Mouse (Mus musculus) embryonic facial prominence, embryonic 15.5 days (tissue): ENCODE data around the gene Serpinb6c. TPM values are rescaled to one million over a fixed set of nuclear protein-coding genes. Genes with fewer than 3 reads are reported as not detected.
"Not testable (repeated sequence)": the region's sequence is repeated elsewhere in the genome, so short reads cannot be mapped to it uniquely, and the experiment has no call there.

Source experiments
- ATAC-seq: fragments of 200-750 bp; cut with Nextera tagmentation; 2 replicates; pipeline ENCODE4 v1.8.0; 2017; ENCODE audit warnings: low read depth, moderate TSS enrichment; ENCODE audit not compliant: insufficient number of reproducible peaks, low FRiP score, low TSS enrichment
- H3K27ac ChIP-seq: fragments of 300-500 bp; sonication (generic); replicated peaks from 2 replicates; pipeline ENCODE4 v1.5.1; 2015; ENCODE audit warnings: mild to moderate bottlenecking, inconsistent platforms
- H3K27me3 ChIP-seq: fragments of 300-500 bp; sonication (generic); 2 replicates; pipeline ENCODE4 v1.6.1; 2015; ENCODE audit warnings: inconsistent platforms
- H3K36me3 ChIP-seq: fragments of 300-500 bp; sonication (generic); 2 replicates; pipeline ENCODE4 v1.6.1; 2015; ENCODE audit warnings: mild to moderate bottlenecking, inconsistent platforms
- H3K4me1 ChIP-seq: fragments of 300-500 bp; sonication (generic); 2 replicates; pipeline ENCODE4 v1.6.1; 2015; ENCODE audit warnings: inconsistent platforms
- H3K4me2 ChIP-seq: fragments of 300-500 bp; sonication (generic); replicated peaks from 2 replicates; pipeline ENCODE4 v1.6.1; 2015; ENCODE audit warnings: mild to moderate bottlenecking, inconsistent platforms
- H3K4me3 ChIP-seq: fragments of 300-500 bp; sonication (generic); replicated peaks from 2 replicates; pipeline ENCODE4 v1.5.1; 2015; ENCODE audit warnings: mild to moderate bottlenecking, inconsistent platforms
- H3K9ac ChIP-seq: fragments of 300-500 bp; sonication (generic); 2 replicates; pipeline ENCODE4 v1.6.1; 2015; ENCODE audit warnings: inconsistent platforms
- H3K9me3 ChIP-seq: fragments of 300-500 bp; sonication (generic); replicated peaks from 2 replicates; pipeline ENCODE4 v1.6.1; 2016; ENCODE audit warnings: inconsistent platforms
- WGBS: fragments of 180-500 bp; shearing (Covaris S2); methylation state at CpG from one replicate; pipeline ENCODE4 v1.1.7; 2015; 5-methylcytosine and 5-hydroxymethylcytosine counted together
- polyA plus RNA-seq: library from polyadenylated mRNA; unstranded; fragments of >200 nt; fragmentation: Nextera tagmentation; extraction: Ambion mirVana; gene quantifications from 2 replicates; pipeline ENCODE4 v1.2.1, GENCODE M21; 2015

The Serpinb6c gene
- polyA plus RNA-seq, result 0.92 and 1.4 TPM in 2 replicates

DNA sequence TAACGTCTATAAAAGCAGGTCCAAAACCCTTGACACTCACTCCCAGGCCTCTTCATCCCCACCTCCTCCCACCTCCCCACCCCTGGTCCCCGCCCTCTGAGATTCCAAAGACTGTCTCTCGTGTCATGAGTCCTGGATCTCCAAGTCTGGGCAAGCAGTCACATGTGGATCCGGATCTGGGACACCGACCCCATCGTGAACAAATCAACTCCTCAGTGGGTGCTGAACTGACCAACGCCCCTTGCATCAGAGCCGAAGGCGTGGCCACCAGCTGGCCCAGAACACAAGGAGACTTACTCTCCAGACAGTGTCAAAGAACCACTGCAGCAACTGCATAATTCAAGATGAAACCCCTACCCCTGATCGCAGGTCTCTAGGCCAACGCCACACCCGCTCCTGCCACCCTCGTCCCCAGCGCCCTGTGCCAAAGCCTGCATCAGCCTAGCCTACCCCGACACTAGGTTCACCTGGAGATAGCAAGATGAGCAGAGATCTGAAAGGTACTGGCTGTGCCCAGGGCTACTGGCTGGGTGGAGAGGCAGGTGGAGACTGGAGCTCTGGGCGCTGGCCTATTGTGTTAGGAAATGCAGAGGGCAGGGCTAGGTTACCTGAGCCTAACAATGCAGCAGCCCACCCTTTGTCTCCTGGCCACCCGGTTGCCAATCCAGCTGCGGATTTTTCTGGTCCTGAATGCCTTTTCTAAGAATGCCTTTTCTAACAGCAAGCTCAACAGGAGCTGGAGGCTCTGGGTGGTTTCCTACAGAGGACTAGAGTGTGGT lies at the start of gene Serpinb6c:
Gene Serpinb6c, minus strand, starts transcription at position 533 of the 779 bp plus-strand sequence.
- H3K9ac ChIP-seq, result no peak within 1 kb of the TSS
- 69% methylated on average over 18 of the region's 18 CpGs for WGBS
- no peak within 1 kb of the TSS for H3K4me2 ChIP-seq
- H3K4me3 ChIP-seq, result no peak within 1 kb of the TSS
- H3K4me1 ChIP-seq, result no peaks in the 10 kb centered on the region
- no peaks in the 10 kb centered on the region for H3K27me3 ChIP-seq
- no peak within 1 kb of the TSS for H3K27ac ChIP-seq
- ATAC-seq, result no peak
- no peaks in the 10 kb centered on the region for H3K36me3 ChIP-seq
- H3K9me3 ChIP-seq, result no peaks in the 10 kb centered on the region

DNA sequence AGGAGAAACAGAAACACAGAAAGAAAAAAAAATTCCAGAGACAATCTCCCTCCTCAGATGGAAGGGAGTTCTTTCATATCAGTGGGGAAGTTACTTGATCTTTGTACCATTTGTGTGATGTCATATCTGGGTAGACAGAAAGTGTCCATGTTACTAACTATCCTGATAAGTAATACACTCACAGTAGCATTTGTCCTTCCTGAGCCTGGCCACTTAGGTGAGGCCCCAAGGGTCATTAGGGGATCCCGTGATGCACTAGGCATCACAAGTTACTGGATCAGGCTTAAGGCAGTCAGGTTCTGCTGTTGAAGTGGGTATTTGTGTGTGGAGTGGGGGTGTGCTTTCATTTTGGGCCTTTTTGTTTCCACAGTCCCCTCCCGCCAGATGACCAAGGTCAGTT lies 47.4 kb upstream of the Serpinb6c start:
- Histone ChIP-seq H3K4me2 (no peak overlapping the region), H3K9me3 (no peaks in the 10 kb centered on the region), H3K9ac (no peak overlapping the region), H3K27ac (no peak overlapping the region), H3K27me3 (no peaks in the 10 kb centered on the region), H3K4me1 (no peaks in the 10 kb centered on the region), H3K36me3 (no peaks in the 10 kb centered on the region), H3K4me3 (no peak overlapping the region)
- ATAC-seq, result no peak
- 71% methylated on average over 2 of the region's 2 CpGs for WGBS

DNA sequence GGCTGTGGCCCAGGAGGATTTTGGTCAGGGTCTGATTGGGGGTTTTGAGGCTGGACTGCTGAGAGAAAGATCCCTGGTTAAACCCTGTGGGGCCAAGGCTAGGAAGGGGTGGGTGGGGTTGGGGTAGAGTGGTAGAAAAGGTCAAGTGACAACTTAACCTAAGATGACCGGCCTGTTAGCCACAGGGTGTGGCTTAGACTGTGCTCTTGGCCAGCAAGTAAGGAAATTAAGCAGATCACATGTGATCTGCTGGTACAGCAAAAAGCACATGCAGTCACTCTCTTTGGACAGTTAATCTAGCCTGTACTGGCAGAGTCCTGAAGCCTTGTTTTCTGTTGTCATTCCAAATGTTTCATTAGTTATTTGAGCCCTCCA lies 46.6 kb upstream of the Serpinb6c start:
- H3K9me3 ChIP-seq, result no peaks in the 10 kb centered on the region
- no peak overlapping the region for H3K4me3 ChIP-seq
- WGBS, result 35% methylated on average over 1 of the region's 1 CpGs
- H3K9ac ChIP-seq, result no peak overlapping the region
- H3K4me2 ChIP-seq, result no peak overlapping the region
- no peaks in the 10 kb centered on the region for H3K36me3 ChIP-seq
- no peaks in the 10 kb centered on the region for H3K4me1 ChIP-seq
- ATAC-seq, result no peak
- no peaks in the 10 kb centered on the region for H3K27me3 ChIP-seq
- no peak overlapping the region for H3K27ac ChIP-seq

DNA sequence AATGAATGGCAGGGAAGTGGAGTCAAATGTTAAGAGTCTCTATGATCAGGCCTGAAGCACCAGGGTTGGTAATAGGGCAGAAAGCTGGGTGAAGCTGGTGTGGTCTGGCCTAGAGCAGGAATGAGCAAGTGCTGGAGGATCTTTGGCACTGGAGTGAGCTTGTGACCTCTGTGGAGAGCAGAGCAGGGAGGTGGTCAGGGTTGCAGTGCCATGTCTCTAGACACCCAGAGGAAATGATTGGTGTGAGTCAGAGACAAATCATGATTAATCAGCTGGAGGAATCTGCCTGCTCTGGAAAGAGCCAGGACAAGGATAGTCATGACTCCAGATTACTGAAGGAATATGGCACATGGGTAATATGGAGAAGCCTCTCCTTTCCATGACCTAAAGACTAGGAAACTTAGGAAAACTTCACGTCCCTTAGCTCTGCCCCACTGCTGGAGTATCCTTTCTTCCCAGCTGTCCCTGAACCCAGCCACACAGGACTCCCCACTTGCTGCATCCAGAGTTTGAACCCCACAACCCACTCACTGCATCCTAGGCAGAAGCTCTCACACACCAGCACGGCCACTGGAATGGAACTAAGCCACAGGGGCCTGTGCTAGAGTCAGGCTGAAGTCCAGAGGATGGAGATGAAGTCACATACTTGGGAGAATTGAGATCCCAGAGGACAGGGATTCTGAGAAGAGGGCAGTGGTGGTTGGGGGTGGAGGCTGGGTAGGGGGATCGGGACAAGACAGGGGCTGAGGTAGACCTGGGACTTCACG lies 46.0 kb upstream of the Serpinb6c start:
- no peaks in the 10 kb centered on the region for H3K4me1 ChIP-seq
- no peaks in the 10 kb centered on the region for H3K9me3 ChIP-seq
- H3K9ac ChIP-seq, result no peak overlapping the region
- ATAC-seq, result no peak
- no peaks in the 10 kb centered on the region for H3K36me3 ChIP-seq
- WGBS, result 86% methylated on average over 4 of the region's 4 CpGs
- no peaks in the 10 kb centered on the region for H3K27me3 ChIP-seq
- H3K4me2 ChIP-seq, result no peak overlapping the region
- H3K4me3 ChIP-seq, result no peak overlapping the region
- H3K27ac ChIP-seq, result no peak overlapping the region

DNA sequence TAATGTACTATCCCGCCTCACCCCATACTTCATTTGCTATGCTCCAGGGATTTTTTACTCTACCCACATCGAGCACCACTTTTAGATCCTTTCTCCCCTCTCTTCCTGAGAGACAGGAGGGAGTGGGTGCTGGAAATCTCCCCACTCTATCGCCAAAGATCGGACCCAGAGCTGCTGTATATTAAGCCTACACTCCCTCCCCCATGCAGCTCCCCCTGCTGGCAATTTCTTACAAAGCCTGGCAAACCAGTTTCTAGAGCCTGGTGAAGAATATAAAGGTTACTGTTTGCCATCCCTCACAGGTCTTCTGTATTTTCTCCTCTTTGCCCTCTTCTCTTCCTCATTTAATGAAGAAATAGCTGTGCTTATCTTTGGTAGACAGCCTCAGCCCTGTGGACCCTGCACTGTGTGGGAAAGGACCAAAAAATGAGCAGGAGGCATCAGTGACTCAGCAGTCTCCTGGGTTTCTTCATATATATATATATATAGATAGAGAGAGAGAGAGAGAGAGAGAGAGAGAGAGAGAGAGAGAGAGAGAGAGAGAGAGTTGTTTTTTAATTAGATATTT lies 36.8 kb upstream of the Serpinb6c start:
- no peak overlapping the region for H3K9ac ChIP-seq
- ATAC-seq, result no peak
- no peaks in the 10 kb centered on the region for H3K4me1 ChIP-seq

DNA sequence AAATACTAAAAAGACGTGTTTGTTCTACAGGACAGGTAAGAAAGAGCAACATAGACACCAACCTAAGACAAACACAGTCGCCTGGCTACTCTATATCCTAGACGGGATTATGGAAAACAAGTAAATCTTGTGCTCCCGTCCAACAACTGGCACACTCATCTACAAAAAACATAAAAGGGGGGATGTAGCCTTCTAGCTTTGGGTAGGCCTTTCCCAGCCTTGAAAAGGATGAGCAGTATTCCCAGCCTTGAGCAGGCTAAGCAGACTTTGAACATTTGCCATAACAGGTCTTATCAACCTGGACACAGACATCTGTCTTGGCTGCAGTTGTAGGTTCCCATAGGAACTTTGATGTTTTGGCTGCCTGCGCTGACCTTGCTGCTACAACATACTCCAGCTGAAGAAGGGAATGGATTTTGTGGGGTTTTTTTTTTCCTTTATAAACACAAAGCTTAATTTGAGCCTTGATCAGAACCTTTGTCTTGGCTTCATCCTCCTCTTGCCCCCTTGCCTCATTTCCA lies 35.8 kb upstream of the Serpinb6c start:
- Histone ChIP-seq H3K27ac (no peak overlapping the region), H3K4me2 (no peak overlapping the region), H3K4me3 (no peak overlapping the region), H3K9ac (no peak overlapping the region), H3K4me1 (0 out of 2 replicates have a peak, but pooled peaks cover 2% of the 10 kb centered on the region), H3K36me3 (no peaks in the 10 kb centered on the region), H3K27me3 (no peaks in the 10 kb centered on the region), H3K9me3 (no peaks in the 10 kb centered on the region)
- ATAC-seq, result no peak
- 91% methylated on average over 5 of the region's 5 CpGs for WGBS

More for the DNA sequence above, 36.8 kb upstream of the Serpinb6c start:
- no peaks in the 10 kb centered on the region for H3K9me3 ChIP-seq
- no peak overlapping the region for H3K4me3 ChIP-seq
- no peaks in the 10 kb centered on the region for H3K36me3 ChIP-seq
- H3K4me2 ChIP-seq, result no peak overlapping the region
- 44% methylated on average over 4 of the region's 4 CpGs for WGBS
- no peaks in the 10 kb centered on the region for H3K27me3 ChIP-seq
- H3K27ac ChIP-seq, result no peak overlapping the region

DNA sequence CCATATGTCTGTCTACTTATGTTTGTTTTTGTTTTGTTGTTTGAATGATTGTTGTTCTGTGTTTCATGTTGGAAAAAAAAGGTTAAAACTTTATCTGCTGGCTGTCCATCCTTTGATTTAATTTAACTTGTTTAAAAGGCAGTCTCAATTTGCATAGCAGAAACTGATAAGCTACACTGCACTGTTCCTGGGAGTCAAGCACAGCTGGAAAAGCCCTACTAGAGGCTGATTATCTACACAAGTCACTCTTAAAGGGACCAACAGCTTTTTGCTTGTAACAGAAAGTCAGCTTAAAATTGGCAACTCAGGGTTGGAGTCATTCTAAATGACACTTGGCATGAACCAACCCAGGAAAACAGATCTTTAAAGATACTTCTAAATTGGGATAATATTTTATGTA lies 32.1 kb upstream of the Serpinb6c start:
- H3K4me2 ChIP-seq, H3K36me3 ChIP-seq, H3K27ac ChIP-seq, H3K4me3 ChIP-seq, H3K27me3 ChIP-seq, ATAC-seq, H3K9ac ChIP-seq, H3K9me3 ChIP-seq: not testable (repeated sequence)
- H3K4me1 ChIP-seq, result peaks cover 19% of the 10 kb centered on the region

DNA sequence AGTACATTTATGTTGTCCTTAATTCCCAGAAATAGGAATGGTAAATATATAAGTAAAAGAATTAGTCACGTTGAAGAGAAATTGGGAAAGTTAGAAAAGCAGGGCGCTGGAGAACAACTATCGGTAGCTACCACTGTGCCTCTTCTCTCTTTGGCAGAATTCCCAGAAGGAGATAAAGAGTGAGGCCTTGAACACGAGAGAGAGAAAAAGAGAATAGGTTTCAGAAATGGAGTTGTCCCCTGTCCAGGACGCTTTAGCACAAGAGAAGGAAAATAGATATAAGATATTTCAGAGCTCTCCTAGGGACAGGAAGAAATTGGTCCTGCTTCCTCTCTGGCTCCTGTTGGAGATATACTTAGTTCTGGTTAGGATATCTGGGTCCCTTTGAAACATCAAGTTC lies 31.6 kb upstream of the Serpinb6c start:
- Histone ChIP-seq H3K27ac (no peak overlapping the region), H3K36me3 (no peaks in the 10 kb centered on the region), H3K4me2 (no peak overlapping the region), H3K4me3 (no peak overlapping the region), H3K4me1 (peaks cover 19% of the 10 kb centered on the region), H3K27me3 (no peaks in the 10 kb centered on the region), H3K9me3 (no peaks in the 10 kb centered on the region), H3K9ac (no peak overlapping the region)
- 69% methylated on average over 5 of the region's 5 CpGs for WGBS
- ATAC-seq, result no peak

DNA sequence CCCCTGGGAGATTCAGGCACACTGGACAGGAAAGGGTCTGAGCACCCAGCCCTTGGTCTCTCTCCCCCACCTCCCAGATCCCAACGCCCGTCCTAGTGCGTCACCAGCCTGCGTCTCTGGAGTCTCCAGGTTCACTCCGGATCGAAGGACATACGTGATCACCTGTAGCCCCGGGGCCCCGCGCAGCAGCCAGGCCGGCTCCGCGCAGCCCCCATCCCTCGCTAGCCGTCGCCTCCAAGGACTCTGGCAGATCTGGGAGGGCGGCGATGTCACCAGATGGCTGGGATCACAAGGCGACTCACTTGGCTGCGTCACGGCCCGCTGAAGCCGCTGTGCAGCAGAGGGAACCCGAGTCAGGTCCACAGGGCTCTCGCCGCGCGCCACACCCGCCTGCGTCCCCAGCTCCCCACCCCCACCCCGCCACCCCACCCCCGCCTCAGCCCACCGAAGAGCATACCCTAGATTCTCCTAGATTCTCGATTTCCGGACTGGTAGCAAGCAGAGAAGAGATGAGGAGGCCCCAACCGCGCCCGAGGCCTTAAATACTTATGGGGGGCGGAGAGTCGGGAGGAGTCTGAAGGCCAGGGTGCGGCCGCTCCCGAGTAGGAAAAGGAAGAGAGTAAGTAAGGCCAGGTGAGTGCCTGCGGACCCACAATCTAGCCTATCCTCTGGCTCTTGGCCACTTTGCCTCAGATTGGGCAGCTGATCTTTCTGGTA lies 30.1 kb upstream of the Serpinb6c start:
- peak; percentile 83 for ATAC-seq
- under 1% methylated on average over 44 of the region's 44 CpGs for WGBS
- H3K27ac ChIP-seq, result peak overlapping the region; percentile 55

DNA sequence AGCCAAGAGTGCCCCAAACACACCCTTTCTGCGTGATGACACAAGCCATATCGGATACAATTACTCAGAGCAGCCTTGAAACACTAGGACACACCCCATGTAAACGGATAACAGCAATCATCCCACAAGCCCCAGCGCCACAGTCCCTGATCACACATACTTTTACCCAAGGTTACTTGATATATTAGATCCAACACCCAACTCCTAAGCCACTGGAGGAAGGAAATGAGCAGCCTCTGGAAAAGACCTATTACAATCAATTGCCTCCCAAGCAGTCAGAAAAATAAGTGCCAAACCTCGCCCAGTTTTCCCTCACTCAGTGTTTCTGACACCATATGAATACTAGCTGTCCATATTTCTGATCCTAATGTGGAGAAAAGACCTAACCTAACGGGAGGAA lies 29.2 kb upstream of the Serpinb6c start:
- WGBS, result 48% methylated on average over 6 of the region's 6 CpGs
- Histone ChIP-seq H3K9ac (no peak overlapping the region), H3K9me3 (no peaks in the 10 kb centered on the region), H3K27ac (no peak overlapping the region), H3K4me2 (peak overlapping the region; percentile 80), H3K4me1 (peaks cover 19% of the 10 kb centered on the region), H3K36me3 (0 out of 2 replicates have a peak, but pooled peaks cover 13% of the 10 kb centered on the region), H3K4me3 (peak overlapping the region; percentile 77), H3K27me3 (no peaks in the 10 kb centered on the region)
- ATAC-seq, result no peak

More for the DNA sequence above, 30.1 kb upstream of the Serpinb6c start:
- Histone ChIP-seq H3K9ac (peak overlapping the region; percentile 68), H3K4me1 (peaks cover 19% of the 10 kb centered on the region), H3K4me2 (peak overlapping the region; percentile 80), H3K4me3 (peak overlapping the region; percentile 77), H3K36me3 (0 out of 2 replicates have a peak, but pooled peaks cover 5% of the 10 kb centered on the region), H3K9me3 (no peaks in the 10 kb centered on the region), H3K27me3 (no peaks in the 10 kb centered on the region)

DNA sequence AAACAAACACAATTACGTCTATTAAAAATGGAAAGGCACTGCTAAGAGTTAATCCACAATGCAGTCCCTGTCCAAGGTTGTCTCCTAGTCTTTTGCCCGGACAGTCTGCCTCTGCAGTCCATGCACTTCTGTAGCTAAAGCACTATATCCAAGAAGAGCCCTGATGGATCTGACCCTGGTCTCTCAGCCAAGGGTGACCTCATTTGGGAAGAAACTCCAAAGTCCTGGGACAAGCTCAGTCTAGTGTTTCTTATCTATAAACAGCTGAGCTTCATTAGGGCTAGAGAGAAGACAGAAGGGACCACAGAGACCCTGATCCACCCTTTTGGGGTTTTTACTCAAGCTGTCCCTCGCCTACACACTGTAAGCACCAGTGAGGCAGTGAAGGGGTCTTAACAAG lies 25.4 kb upstream of the Serpinb6c start:
- Histone ChIP-seq H3K27ac (no peak overlapping the region), H3K4me1 (peaks cover 13% of the 10 kb centered on the region)

More for the DNA sequence above, 25.4 kb upstream of the Serpinb6c start:
- ATAC-seq, result no peak
- H3K9ac ChIP-seq, result no peak overlapping the region
- H3K9me3 ChIP-seq, result no peaks in the 10 kb centered on the region
- peaks cover 21% of the 10 kb centered on the region; the same call in 1 of the 2 replicates for H3K36me3 ChIP-seq
- no peak overlapping the region for H3K4me2 ChIP-seq
- WGBS, result 71% methylated on average over 3 of the region's 3 CpGs
- no peaks in the 10 kb centered on the region for H3K27me3 ChIP-seq
- no peak overlapping the region for H3K4me3 ChIP-seq
